Mouse (Mus musculus): ENCODE measurements at regions not wholly inside any gene's neighbourhood (a gene's known extent, or its start where the extent isn't known, plus 50 kb on each side); places are given as distances from the start of the nearest gene placed in this dataset.

- intact Hi-C loops (cut with DNase I): no loop called here
- no peak overlapping the region for H3K27ac ChIP-seq
- no peak for DNase-seq (ENCODE audit: extremely low spot score in 1 of 2, low spot score in 2 of 2)
- TF ChIP-seq CTCF (IDR thresholded peaks at IDR 0.05): no peak
- H3K4me3 ChIP-seq: no peak overlapping the region
Observed at GRCm38 (mm10) chr8:88877921-88878320, 166.0 kb downstream of the Sall1 start.

GRCm38 (mm10) chr8:88862846-88863455 lies 166.1 kb downstream of the Cyld start:
- intact Hi-C loops (cut with DNase I): no loop called here
- no peak for TF ChIP-seq CTCF (IDR thresholded peaks at IDR 0.05)
- H3K4me3 ChIP-seq: no peak overlapping the region

GRCm38 (mm10) chr8:88857216-88857615 lies 160.4 kb downstream of the Cyld start:
- Histone ChIP-seq H3K4me3 (no peak overlapping the region), H3K27ac (no peak overlapping the region)
- intact Hi-C loops (cut with DNase I): no loop called here
- no peak for DNase-seq (ENCODE audit: extremely low spot score in 1 of 2, low spot score in 2 of 2)
- TF ChIP-seq CTCF (IDR thresholded peaks at IDR 0.05): no peak

More at GRCm38 (mm10) chr8:88862846-88863455, 166.1 kb downstream of the Cyld start:
- H3K27ac ChIP-seq: no peak overlapping the region
- no peak for DNase-seq (ENCODE audit: extremely low spot score in 1 of 2, low spot score in 2 of 2)

- Histone ChIP-seq H3K4me3 (no peak overlapping the region), H3K27ac (no peak overlapping the region)
- DNase-seq (ENCODE audit: extremely low spot score in 1 of 2, low spot score in 2 of 2): no peak
- intact Hi-C loops (cut with DNase I): no loop called here
- no peak for TF ChIP-seq CTCF (IDR thresholded peaks at IDR 0.05)
Observed at GRCm38 (mm10) chr8:88853200-88853599, 156.4 kb downstream of the Cyld start.

GRCm38 (mm10) chr8:88845916-88846315 lies 149.1 kb downstream of the Cyld start:
- Histone ChIP-seq H3K4me3 (no peak overlapping the region), H3K27ac (no peak overlapping the region)
- intact Hi-C loops (cut with DNase I): no loop called here
- no peak for TF ChIP-seq CTCF (IDR thresholded peaks at IDR 0.05)
- no peak for DNase-seq (ENCODE audit: extremely low spot score in 1 of 2, low spot score in 2 of 2)

- H3K27ac ChIP-seq: no peak overlapping the region
- no peak for TF ChIP-seq CTCF (IDR thresholded peaks at IDR 0.05)
- intact Hi-C loops (cut with DNase I): no loop called here
- H3K4me3 ChIP-seq: no peak overlapping the region
- DNase-seq (ENCODE audit: extremely low spot score in 1 of 2, low spot score in 2 of 2): peak; percentile 12 to 13
Observed at GRCm38 (mm10) chr8:88844370-88844769, 147.5 kb downstream of the Cyld start.

- no peak for DNase-seq (ENCODE audit: extremely low spot score in 1 of 2, low spot score in 2 of 2)
- intact Hi-C loops (cut with DNase I): no loop called here
- TF ChIP-seq CTCF (IDR thresholded peaks at IDR 0.05): no peak
Observed at GRCm38 (mm10) chr8:88842451-88842850, 145.6 kb downstream of the Cyld start.

GRCm38 (mm10) chr8:88840096-88840495 lies 143.3 kb downstream of the Cyld start:
- intact Hi-C loops (cut with DNase I): no loop called here
- H3K27ac ChIP-seq: no peak overlapping the region
- TF ChIP-seq CTCF (IDR thresholded peaks at IDR 0.05): no peak
- no peak overlapping the region for H3K4me3 ChIP-seq
- no peak for DNase-seq (ENCODE audit: extremely low spot score in 1 of 2, low spot score in 2 of 2)

More at GRCm38 (mm10) chr8:88842451-88842850, 145.6 kb downstream of the Cyld start:
- Histone ChIP-seq H3K27ac (no peak overlapping the region), H3K4me3 (no peak overlapping the region)

- DNase-seq (ENCODE audit: extremely low spot score in 1 of 2, low spot score in 2 of 2): no peak
- Histone ChIP-seq H3K27ac (no peak overlapping the region), H3K4me3 (no peak overlapping the region)
- no peak for TF ChIP-seq CTCF (IDR thresholded peaks at IDR 0.05)
- intact Hi-C loops (cut with DNase I): no loop called here
Observed at GRCm38 (mm10) chr8:88835756-88836291, 139.0 kb downstream of the Cyld start.

GRCm38 (mm10) chr8:88825816-88826215 lies 129.0 kb downstream of the Cyld start:
- no peak for DNase-seq (ENCODE audit: extremely low spot score in 1 of 2, low spot score in 2 of 2)
- intact Hi-C loops (cut with DNase I): no loop called here
- TF ChIP-seq CTCF (IDR thresholded peaks at IDR 0.05): peak; percentile 21
- Histone ChIP-seq H3K4me3 (no peak overlapping the region), H3K27ac (no peak overlapping the region)

- no peak for TF ChIP-seq CTCF (IDR thresholded peaks at IDR 0.05)
- intact Hi-C loops (cut with DNase I): no loop called here
Observed at GRCm38 (mm10) chr8:88823931-88824330, 127.1 kb downstream of the Cyld start.

GRCm38 (mm10) chr8:88820275-88820850 lies 123.5 kb downstream of the Cyld start:
- no peak overlapping the region for H3K27ac ChIP-seq
- intact Hi-C loops (cut with DNase I): no loop called here
- no peak overlapping the region for H3K4me3 ChIP-seq
- TF ChIP-seq CTCF (IDR thresholded peaks at IDR 0.05): no peak
- peak in 1 of 2 experiments; percentile 4 for DNase-seq (ENCODE audit: extremely low spot score in 1 of 2, low spot score in 2 of 2)

More at GRCm38 (mm10) chr8:88823931-88824330, 127.1 kb downstream of the Cyld start:
- Histone ChIP-seq H3K4me3 (no peak overlapping the region), H3K27ac (no peak overlapping the region)
- DNase-seq (ENCODE audit: extremely low spot score in 1 of 2, low spot score in 2 of 2): peak in 1 of 2 experiments; percentile 5

- peak in 1 of 2 experiments; percentile 2 for DNase-seq (ENCODE audit: extremely low spot score in 1 of 2, low spot score in 2 of 2)
- TF ChIP-seq CTCF (IDR thresholded peaks at IDR 0.05): no peak
- Histone ChIP-seq H3K4me3 (no peak overlapping the region), H3K27ac (no peak overlapping the region)
- intact Hi-C loops (cut with DNase I): no loop called here
Observed at GRCm38 (mm10) chr8:88816461-88816860, 119.6 kb downstream of the Cyld start.
